Mouse (Mus musculus) G1E (cell line): ENCODE results near the gene Hcn1.

Experiments
- CTCF ChIP-seq: IDR thresholded peaks from 2 replicates; pipeline ENCODE4 v1.5.1; 2012; ENCODE audit warnings: low read depth, low read length, inconsistent platforms, mixed read lengths
- POLR2AphosphoS5 ChIP-seq: IDR thresholded peaks from 2 replicates; pipeline ENCODE4 v1.6.1; 2012; ENCODE audit warnings: low read depth, low read length, inconsistent platforms; ENCODE audit not compliant: insufficient replicate concordance

DNA sequence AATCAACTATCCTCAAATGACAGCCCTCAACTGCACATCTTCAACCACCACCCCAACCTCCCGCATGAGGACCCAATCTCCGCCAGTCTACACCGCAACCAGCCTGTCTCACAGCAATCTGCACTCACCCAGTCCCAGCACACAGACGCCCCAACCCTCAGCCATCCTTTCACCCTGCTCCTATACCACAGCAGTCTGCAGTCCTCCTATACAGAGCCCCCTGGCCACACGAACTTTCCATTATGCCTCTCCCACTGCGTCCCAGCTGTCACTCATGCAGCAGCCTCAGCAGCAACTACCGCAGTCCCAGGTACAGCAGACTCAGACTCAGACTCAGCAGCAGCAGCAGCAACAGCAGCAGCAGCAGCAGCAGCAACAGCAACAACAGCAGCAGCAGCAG lies 373.3 kb downstream of the Hcn1 start:
- TF ChIP-seq CTCF = no peak
- no peak for TF ChIP-seq POLR2AphosphoS5
